Mouse (Mus musculus) MN1 (cell line): Measurements from ENCODE around the gene Pkp2.
"Not testable (repeated sequence)": the region's sequence is repeated elsewhere in the genome, so short reads cannot be mapped to it uniquely, and the experiment has no call there.

Experiments used
- DNase-seq: peaks from one replicate; pipeline ENCODE4 v3.0.0-alpha.2; 2016; ENCODE audit warnings: low spot score

Pkp2 gene

GRCm38 (mm10) chr16:16213079-16213760, at the start of gene Pkp2:
Pkp2 (plus strand) TSS chr16:16213318.
- peak; percentile 87 for DNase-seq

- DNase-seq: no peak
Measured at GRCm38 (mm10) chr16:16197374-16197773, 15.7 kb upstream of the Pkp2 start.

- peak; percentile 76 for DNase-seq
Measured at GRCm38 (mm10) chr16:16201991-16202390, 11.1 kb upstream of the Pkp2 start.

GRCm38 (mm10) chr16:16204648-16205047, 8.5 kb upstream of the Pkp2 start:
- no peak for DNase-seq

GRCm38 (mm10) chr16:16212723-16213078, 417 bp upstream of the Pkp2 start:
- no peak for DNase-seq

- no peak for DNase-seq
Measured at GRCm38 (mm10) chr16:16213761-16214305, 715 bp downstream of the Pkp2 start.

- no peak for DNase-seq
Measured at GRCm38 (mm10) chr16:16215645-16216387, 2.7 kb downstream of the Pkp2 start.

- DNase-seq: peak; percentile 21
Measured at GRCm38 (mm10) chr16:16216934-16217333, 3.8 kb downstream of the Pkp2 start.

GRCm38 (mm10) chr16:16219835-16220234, 6.7 kb downstream of the Pkp2 start:
- DNase-seq: no peak

GRCm38 (mm10) chr16:16222651-16223050, 9.5 kb downstream of the Pkp2 start:
- no peak for DNase-seq

- DNase-seq: peak; percentile 76
Measured at GRCm38 (mm10) chr16:16224506-16224924, 11.4 kb downstream of the Pkp2 start.

GRCm38 (mm10) chr16:16225828-16226227, 12.7 kb downstream of the Pkp2 start:
- no peak for DNase-seq

- no peak for DNase-seq
Measured at GRCm38 (mm10) chr16:16230439-16230838, 17.3 kb downstream of the Pkp2 start.

GRCm38 (mm10) chr16:16233919-16234318, 20.8 kb downstream of the Pkp2 start:
- no peak for DNase-seq

- not testable (repeated sequence) for DNase-seq
Measured at GRCm38 (mm10) chr16:16236681-16237080, 23.6 kb downstream of the Pkp2 start.

GRCm38 (mm10) chr16:16238356-16238755, 25.2 kb downstream of the Pkp2 start:
- DNase-seq: no peak

- no peak for DNase-seq
Measured at GRCm38 (mm10) chr16:16244711-16245110, 31.6 kb downstream of the Pkp2 start.

GRCm38 (mm10) chr16:16250470-16250869, 37.4 kb downstream of the Pkp2 start:
- DNase-seq: no peak

GRCm38 (mm10) chr16:16253326-16254074, 40.4 kb downstream of the Pkp2 start:
- peak; percentile 22 for DNase-seq

GRCm38 (mm10) chr16:16255217-16255616, 42.1 kb downstream of the Pkp2 start:
- DNase-seq: peak; percentile 38

- DNase-seq: no peak
Measured at GRCm38 (mm10) chr16:16255874-16256273, 42.8 kb downstream of the Pkp2 start.

GRCm38 (mm10) chr16:16256672-16257071, 43.6 kb downstream of the Pkp2 start:
- no peak for DNase-seq

- DNase-seq: no peak
Measured at GRCm38 (mm10) chr16:16260882-16261281, 47.8 kb downstream of the Pkp2 start.
